Mouse (Mus musculus): ENCODE measurements at regions not wholly inside any gene's neighbourhood (a gene's known extent, or its start where the extent isn't known, plus 50 kb on each side); places are given as distances from the start of the nearest gene placed in this dataset.

DNA sequence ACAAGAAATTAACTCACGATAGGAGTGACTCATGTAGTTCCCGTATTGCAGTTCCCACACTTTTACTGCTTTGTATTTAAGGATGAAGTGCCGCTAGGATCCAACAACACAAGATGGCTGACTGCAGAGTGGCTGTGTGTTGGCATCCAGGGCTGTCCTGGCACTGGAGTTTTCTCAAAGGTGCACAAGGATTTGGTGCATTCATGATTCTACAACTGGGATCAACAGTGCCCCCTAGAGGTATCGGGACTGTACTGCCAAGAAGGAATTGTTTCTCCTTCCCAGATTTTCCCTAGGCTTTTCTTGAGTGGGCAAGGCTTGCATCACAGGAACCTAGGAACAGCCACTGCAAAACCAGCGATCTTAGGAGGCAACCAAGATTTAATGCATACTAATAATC lies 88.7 kb downstream of the Erv3 start:
- no peak for TF ChIP-seq POLR2A (IDR thresholded peaks at IDR 0.05; ENCODE audit: borderline replicate concordance, insufficient read depth, low read length)
- TF ChIP-seq CTCF (IDR thresholded peaks at IDR 0.05; ENCODE audit: borderline replicate concordance, insufficient read depth, low read depth, low read length) = peak; percentile 24; the same call in 1 of the 2 replicates

Measured in cerebellum, adult 2 months (tissue).